Mouse (Mus musculus): ENCODE results near the gene Hist2h2aa2. TPM values are rescaled to one million over a fixed set of nuclear protein-coding genes. Genes with fewer than 3 reads are reported as not detected.

Gene Hist2h2aa2
- total RNA-seq (2023), result 319 TPM

GRCm38 (mm10) chr3:96239949-96240798 lies at the start of gene Hist2h2aa2:
Gene Hist2h2aa2 (minus strand): TSS chr3:96240276.

GRCm38 (mm10) chr3:96269511-96270474 lies 29.7 kb upstream of the Hist2h2aa2 start, which contains the start of gene Hist2h2bb:
Gene Hist2h2bb (plus strand): TSS chr3:96269752.

DNA sequence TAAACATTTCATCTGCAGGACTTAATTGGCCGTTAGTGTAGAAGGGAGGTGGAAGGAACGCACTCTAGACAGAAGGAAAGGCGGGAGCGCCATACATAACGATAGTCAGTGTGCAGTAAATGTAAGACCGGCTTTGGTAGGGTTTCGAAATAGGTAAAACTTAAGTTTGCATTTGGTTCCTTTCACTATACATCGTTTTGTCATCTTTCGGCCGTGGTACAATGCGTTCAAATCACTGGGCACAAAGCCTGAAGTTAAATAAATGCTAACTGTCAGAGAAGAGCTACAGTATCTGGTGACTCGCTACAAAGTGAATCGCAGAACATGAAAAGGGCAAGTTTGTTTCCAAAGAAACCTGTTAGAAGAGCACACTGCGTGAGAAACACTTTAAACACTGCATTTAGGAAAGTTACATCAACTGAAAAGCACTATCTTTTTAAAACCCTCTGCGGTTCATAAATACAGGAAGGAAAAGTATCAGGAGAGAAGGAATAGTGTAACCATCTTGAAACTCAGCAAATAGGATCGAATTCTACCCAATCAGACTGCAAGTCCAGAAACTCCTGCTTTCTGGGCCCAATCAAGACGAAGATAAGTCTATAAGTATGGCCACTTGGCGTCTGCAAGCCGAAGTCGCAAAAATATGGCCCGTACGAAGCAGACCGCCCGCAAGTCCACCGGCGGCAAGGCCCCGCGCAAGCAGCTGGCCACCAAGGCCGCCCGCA lies 28.1 kb upstream of the Hist2h2aa2 start, which contains the start of gene Hist2h3b:
Gene Hist2h3b (plus strand): TSS at position 604 of the 725 bp plus-strand sequence.

DNA sequence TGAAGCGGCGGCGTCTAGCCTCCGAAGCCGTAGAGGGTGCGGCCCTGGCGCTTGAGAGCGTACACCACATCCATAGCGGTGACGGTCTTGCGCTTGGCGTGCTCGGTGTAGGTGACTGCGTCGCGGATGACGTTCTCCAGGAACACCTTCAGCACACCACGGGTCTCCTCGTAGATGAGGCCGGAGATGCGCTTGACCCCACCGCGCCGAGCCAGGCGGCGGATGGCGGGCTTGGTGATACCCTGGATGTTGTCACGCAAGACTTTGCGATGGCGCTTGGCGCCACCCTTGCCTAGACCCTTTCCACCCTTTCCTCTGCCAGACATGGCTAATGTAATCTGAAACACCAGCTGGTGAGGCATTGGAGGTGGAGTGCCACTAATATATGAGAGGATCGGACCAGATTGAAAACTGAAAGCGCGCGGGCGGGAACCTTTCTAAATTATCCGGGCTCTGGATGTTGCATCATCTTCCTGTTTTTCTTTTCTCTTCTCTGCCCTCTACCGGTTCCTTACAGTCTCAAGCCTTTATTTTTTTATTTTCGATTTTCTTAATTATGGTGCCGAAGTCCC lies 23.0 kb upstream of the Hist2h2aa2 start, which contains the start of gene Hist2h4:
Gene Hist2h4 (minus strand): TSS at position 333 of the 572 bp plus-strand sequence.

DNA sequence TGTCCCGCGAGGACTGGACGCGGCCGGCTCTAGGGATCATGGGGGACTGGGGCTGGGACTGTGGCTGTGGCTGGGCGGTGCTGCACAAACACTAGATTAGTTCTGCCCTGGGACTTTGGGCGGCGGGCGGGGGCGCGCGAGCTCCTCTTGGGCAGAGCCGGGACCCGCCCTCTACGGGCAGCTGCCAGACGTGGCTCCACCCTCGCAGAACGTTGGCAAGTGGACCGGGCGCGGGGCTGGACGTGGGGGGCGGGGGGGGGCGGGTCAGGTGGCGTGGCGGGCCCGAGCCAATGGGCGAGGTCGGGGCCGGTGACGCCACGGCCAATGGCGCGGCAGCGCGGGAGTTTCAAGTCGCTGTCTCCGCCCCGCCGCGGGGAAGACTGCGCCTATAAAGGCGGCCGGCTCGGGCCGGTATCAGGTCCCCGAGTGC lies 6.4 kb upstream of the Hist2h2aa2 start, which contains the start of gene Hist2h3c1:
Gene Hist2h3c1 (plus strand): TSS at position 259 of the 430 bp plus-strand sequence.

DNA sequence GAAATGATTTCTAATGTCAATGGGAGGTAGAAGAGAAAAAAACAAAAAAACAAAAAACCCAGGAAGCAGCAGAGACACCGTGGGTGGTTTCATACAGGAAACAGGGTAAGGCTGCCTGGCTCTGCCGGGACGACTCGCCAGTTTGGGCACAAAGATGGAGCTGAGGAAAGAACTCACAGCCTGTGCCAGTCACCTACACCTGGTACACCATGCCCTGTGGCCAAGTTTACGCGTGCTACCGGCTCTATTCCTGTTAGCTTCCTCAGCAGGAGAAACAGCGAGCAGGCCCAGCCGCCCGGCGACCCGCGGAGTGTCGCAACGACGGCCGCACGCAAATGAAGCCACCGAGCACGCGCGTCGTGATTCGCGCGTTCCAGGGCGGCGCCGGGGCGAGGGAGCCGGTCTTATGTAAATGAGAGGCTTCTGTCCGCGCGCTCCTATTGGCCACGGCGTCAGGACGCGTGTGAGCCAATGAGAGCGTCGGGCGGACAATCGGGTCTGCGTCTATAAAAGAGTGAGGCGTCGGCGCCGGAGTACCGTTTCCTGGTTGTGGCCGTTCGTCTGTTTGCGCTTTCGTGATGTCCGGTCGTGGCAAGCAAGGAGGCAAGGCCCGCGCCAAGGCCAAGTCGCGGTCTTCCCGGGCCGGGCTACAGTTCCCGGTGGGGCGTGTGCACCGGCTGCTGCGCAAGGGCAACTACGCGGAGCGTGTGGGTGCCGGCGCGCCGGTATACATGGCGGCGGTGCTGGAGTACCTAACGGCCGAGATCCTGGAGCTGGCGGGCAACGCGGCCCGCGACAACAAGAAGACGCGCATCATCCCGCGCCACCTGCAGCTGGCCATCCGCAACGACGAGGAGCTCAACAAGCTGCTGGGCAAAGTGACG lies 5.2 kb upstream of the Hist2h2aa2 start, which contains the start of gene Hist2h2aa1:
Gene Hist2h2aa1 (plus strand): TSS at position 495 of the 884 bp plus-strand sequence.

DNA sequence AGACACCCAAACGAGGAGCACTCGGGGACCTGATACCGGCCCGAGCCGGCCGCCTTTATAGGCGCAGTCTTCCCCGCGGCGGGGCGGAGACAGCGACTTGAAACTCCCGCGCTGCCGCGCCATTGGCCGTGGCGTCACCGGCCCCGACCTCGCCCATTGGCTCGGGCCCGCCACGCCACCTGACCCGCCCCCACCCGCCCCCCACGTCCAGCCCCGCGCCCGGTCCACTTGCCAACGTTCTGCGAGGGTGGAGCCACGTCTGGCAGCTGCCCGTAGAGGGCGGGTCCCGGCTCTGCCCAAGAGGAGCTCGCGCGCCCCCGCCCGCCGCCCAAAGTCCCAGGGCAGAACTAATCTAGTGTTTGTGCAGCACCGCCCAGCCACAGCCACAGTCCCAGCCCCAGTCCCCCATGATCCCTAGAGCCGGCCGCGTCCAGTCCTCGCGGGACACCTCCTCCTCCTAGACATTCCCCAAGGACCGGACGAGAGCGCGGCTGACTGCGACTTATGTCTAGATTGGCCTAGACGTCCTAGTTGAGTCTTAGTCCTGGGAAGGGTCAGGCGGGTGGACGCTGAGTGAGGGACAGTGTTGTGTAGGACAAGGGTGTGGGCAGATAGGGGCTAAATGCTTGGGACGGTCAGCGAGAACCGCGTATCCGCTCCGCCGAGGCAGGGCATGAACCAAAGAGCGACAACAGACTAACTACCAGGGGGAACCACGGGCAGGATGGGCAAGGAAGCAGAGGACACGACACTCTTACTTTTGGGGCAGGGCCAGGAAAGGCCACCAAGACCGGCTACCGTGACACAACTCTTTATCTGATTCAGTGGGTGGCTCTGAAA lies 902 bp downstream of the Hist2h2aa2 start, which contains the start of gene Hist2h3c2:
Gene Hist2h3c2 (minus strand): TSS at position 174 of the 840 bp plus-strand sequence.

DNA sequence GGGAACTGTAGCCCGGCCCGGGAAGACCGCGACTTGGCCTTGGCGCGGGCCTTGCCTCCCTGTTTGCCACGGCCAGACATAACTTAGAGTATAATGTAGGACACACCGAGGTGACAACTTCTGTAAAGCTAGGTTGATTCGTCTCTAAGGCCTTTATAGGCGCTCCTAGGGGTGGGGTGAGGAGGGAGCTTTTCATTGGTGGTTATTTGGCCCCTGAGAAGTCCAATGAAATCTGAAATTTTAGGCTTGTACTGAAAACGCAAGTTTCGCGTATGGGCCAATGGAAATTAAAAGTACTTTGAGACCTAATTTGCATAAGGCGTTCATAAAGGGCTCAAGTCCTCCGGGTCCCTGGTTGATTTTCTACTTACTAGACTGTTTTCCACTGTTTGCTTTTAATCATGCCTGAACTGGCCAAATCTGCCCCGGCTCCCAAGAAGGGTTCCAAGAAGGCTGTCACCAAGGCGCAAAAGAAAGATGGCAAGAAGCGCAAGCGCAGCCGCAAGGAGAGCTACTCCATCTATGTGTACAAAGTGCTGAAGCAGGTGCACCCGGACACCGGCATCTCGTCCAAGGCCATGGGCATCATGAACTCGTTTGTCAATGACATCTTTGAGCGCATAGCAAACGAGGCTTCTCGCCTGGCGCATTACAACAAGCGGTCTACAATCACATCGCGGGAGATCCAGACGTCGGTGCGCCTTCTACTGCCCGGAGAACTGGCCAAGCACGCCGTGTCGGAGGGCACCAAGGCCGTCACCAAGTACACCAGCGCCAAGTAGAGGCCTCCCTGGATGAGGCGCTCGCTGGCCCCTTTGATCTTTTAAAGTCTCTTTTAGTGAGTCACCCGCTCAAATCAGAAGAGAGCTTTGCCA lies 19.1 kb downstream of the Hist2h2aa2 start, which contains the start of the genes Hist2h2ac and Hist2h2be:
Gene Hist2h2ac (minus strand): TSS at position 116 of the 875 bp plus-strand sequence.
Gene Hist2h2be (plus strand): TSS at position 355 of the 875 bp plus-strand sequence.

GRCm38 (mm10) chr3:96219661-96220130 lies 20.4 kb downstream of the Hist2h2aa2 start, which contains the start of the genes Bola1 and Hist2h2ab:
Gene Bola1 (minus strand): TSS chr3:96219709.
Gene Hist2h2ab (plus strand): TSS chr3:96219865.

Other genes starting within 250 kb of the Hist2h2aa2 start
- gene Plekho1, start 244.3 kb downstream of the Hist2h2aa2 start, total RNA-seq (2023), result 21.9 TPM
- 15.1 TPM for gene Vps45, start 181.8 kb downstream of the Hist2h2aa2 start, total RNA-seq (2023)
- gene Otud7b, start 135.7 kb downstream of the Hist2h2aa2 start, total RNA-seq (2023), result 20.8 TPM
- 0.74 TPM for gene Mtmr11, start 78.3 kb downstream of the Hist2h2aa2 start, total RNA-seq (2023)
- gene Sf3b4, start 67.9 kb downstream of the Hist2h2aa2 start, total RNA-seq (2023), result 80.5 TPM
- 5.0 TPM for gene Sv2a, start 59.1 kb downstream of the Hist2h2aa2 start, total RNA-seq (2023)
- 11.2 TPM for gene Bola1, start 20.6 kb downstream of the Hist2h2aa2 start, total RNA-seq (2023)
- gene Hist2h2ab, start 20.4 kb downstream of the Hist2h2aa2 start, total RNA-seq (2023), result 7.9 TPM
- gene Hist2h2ac, start 19.4 kb downstream of the Hist2h2aa2 start, total RNA-seq (2023), result 55.5 TPM
- gene Hist2h2be, start 19.2 kb downstream of the Hist2h2aa2 start, total RNA-seq (2023), result 2.7 TPM
- gene Hist2h3c2, start 1.1 kb downstream of the Hist2h2aa2 start, total RNA-seq (2023), result 1.7 TPM
- 4.3 TPM for gene Hist2h2aa1, start 5.2 kb upstream of the Hist2h2aa2 start, total RNA-seq (2023)
- not detected for gene Hist2h3c1, start 6.4 kb upstream of the Hist2h2aa2 start, total RNA-seq (2023)
- gene Hist2h4, start 23.0 kb upstream of the Hist2h2aa2 start, total RNA-seq (2023), result 40.0 TPM
- gene Hist2h3b, start 28.4 kb upstream of the Hist2h2aa2 start, total RNA-seq (2023), result 57.8 TPM
- gene Hist2h2bb, start 29.5 kb upstream of the Hist2h2aa2 start, total RNA-seq (2023), result 143 TPM
- gene Fcgr1, start 53.7 kb upstream of the Hist2h2aa2 start, total RNA-seq (2023), result 0.77 TPM
- not detected for gene BC107364, start 212.0 kb upstream of the Hist2h2aa2 start, total RNA-seq (2023)

Data from CD4-positive naive resting alpha-beta T cell, adult 57 days (primary cell).